Mouse (Mus musculus): ENCODE results near the gene Olfr1352.
"Not testable (repeated sequence)": the region's sequence is repeated elsewhere in the genome, so short reads cannot be mapped to it uniquely, and the experiment has no call there.

Gene Olfr1352

DNA sequence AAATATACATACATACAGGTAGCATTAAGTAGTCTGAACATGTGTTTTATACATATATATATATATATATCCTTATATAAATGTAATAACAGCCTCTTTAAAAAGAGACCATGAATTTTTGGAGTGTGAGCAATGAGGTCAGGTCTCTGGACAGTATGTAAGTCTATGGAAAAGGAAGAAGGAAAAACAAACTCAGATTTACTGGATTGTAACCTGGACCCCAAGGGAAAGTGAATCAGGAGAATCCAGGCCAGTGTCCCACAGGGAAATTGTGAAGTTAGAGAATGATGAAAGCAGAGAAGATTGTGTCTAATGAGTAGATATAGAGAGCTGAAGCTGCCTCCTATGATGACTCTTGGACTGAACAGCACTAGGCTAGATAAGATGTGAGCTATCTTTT is at the start of gene Olfr1352:
Olfr1352 (plus strand) TSS at position 301 of the 400 bp plus-strand sequence.
- no peak for DNase-seq (ENCODE audit: low spot score in 2 of 2)

DNA sequence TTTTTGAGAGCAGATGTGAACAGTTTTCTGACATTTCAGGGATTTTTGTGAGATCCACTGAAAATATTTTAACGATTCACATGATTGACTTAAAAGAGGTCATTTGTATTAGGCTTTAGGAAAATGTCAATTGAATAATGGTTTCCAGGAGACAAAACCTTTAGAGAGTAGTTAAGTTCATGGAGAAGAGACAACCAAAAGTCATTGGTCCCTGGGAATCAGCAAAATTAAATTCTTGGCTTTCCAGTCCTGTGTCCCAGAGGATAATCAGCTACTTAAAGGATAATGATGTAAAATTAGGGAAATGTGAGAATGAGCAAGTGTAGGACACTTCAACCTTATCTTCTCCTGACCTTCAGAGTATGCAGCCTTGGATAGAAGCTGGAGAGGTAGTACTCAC is 30.5 kb upstream of the Olfr1352 start, which contains the start of gene Olfr8:
Olfr8 (plus strand) TSS at position 301 of the 400 bp plus-strand sequence.
- not testable (repeated sequence) for DNase-seq (ENCODE audit: low spot score in 2 of 2)

DNA sequence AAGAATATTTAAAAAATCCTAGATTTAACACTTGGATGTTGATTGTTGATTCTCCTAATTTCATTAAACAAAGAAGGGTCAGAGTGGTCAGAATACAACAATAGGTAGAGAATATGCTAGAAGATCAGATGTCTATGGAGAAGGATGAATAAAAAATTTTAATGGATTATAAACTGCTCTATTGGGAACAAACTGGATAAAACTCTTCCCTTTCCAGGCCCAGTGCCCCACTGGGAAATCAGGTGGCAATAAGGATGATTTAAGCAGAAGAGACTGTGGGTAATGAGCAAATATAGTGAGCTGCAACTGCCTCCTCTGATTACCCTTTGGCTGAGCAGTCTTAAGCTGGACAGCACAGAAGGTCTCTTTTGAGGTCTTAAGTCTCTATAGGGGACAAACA is 17.8 kb upstream of the Olfr1352 start, which contains the start of gene Olfr1353:
Olfr1353 (plus strand) TSS at position 301 of the 400 bp plus-strand sequence.
- not testable (repeated sequence) for DNase-seq (ENCODE audit: low spot score in 2 of 2)

DNA sequence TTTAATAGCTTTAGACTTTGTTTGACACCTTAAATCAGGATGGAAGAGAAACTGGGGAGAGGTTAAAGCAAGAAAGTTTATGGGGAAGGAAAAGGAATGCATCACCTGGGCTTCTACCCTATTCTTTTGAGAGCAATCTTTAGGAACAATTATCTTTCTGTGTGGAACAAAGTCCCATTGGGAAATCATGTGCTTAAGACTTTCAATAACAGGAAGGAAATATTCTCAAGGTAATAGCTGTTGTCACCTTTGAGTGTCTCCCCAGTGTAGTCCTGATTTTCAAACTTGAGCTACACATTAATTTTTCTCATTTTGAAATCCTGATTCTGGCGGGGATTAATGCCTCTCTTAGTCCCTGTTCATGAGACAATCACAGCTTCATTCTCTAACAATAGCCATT is 31.3 kb downstream of the Olfr1352 start, which contains the start of gene Olfr1351:
Olfr1351 (plus strand) TSS at position 301 of the 400 bp plus-strand sequence.
- DNase-seq (ENCODE audit: low spot score in 2 of 2): no peak

DNA sequence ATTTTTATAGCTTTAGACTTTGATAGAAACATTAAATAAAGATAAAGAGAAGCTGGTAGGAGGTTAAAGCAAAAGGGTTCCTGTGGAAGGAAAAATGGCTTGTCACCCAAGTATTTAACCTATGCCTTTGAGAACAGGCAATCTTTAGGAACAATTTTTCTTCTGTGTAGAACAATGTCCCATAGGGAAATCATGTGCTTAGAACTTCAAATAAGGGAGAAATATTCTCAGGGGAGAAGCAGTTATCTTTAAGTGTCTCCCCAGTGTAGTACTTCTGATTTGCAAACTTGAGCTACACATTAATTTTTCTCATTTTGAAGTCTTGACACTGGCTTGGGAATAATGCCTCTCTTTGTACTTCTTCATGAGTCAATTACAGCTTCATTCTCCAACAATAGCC is 47.6 kb downstream of the Olfr1352 start, which contains the start of gene Olfr57:
Olfr57 (plus strand) TSS at position 301 of the 400 bp plus-strand sequence.
- DNase-seq (ENCODE audit: low spot score in 2 of 2): no peak

All from thymus, postnatal 10 days (tissue).